Mouse (Mus musculus): ENCODE data around the gene Mark3. TPM values are rescaled to one million over a fixed set of nuclear protein-coding genes. Genes with fewer than 3 reads are reported as not detected.

The Mark3 gene
- polyA plus RNA-seq (2016; fragmentation: Nextera tagmentation; extraction: Ambion mirVana), result 51.0 and 53.7 TPM in 2 replicates

DNA sequence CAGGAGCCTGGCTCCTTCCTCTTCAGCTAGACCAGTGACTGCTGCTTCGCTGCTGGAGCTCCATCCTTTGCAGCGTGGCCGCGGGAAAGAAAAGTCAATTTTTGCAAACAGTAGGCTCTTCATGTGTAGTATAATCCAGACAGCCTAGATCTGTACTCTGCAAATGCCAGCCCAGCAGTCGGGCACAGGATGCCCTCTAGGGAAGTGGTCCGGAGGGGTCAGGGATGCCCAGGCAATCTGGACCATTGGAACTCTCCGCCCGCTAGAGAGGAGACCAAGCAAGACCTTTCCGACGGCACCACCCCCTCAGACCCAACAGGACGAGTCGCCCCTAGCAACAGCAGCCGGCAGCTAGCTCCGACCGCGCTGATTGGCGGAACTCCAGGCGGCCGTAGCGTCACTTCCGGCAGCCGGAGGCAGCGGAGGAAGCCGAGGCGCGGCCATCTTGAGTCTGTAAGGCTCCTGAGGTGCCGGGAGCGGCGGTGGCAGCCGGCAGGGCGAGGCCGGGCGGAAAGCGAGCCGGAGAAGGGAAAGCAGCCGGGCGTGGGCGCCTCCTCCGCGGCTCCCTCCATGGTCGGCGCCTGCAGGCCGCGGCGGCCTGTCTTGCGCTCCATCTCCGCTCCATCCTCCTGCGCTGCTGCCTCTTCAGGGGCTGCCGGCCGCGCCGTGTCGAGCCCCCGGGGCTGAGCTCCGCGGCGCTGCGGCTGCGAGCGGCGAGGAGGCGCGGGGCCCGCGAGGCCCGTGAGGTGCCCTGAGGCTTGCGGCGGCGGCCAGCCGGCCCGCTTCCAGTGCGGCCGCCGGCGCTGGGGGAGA, at the start of gene Mark3:
Mark3 (plus strand) TSS at position 450 of the 813 bp plus-strand sequence.
- peak; percentile 98 for ATAC-seq (ENCODE audit: insufficient number of reproducible peaks, low FRiP score)

DNA sequence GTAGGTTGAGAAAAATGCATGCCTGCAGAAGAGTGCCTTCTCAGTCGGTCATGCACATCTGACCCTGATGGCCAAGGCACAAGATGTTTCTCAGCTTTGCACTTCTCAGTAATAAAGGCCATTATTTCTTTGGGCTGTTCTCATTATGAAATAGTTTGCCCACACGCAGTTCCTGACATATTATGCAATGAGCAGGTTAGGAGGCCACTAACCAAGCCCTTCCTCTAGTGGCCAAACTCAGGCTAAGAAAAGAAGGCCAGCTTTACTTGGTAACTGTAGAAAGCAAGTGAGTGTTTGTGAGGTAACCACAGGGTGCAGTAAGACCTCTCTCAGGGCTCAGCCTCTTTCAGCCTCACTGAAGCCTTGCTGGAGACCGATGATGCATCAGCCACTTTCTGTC, 49.4 kb upstream of the Mark3 start:
- no peaks in the 10 kb centered on the region for H3K4me1 ChIP-seq (replicated peaks)
- WGBS, result 78% methylated on average over 3 of the region's 3 CpGs
- ATAC-seq (ENCODE audit: insufficient number of reproducible peaks, low FRiP score), result no peak

More for the DNA sequence above, at the start of gene Mark3:
- H3K4me3 ChIP-seq, result peak within 1 kb of the TSS; percentile 100
- H3K27ac ChIP-seq (ENCODE audit: poor library complexity, severe bottlenecking), result peak within 1 kb of the TSS; percentile 99
- peaks cover 19% of the 10 kb centered on the region for H3K4me1 ChIP-seq (replicated peaks)
- H3K36me3 ChIP-seq, result no peaks in the 10 kb centered on the region
- H3K4me2 ChIP-seq, result peak within 1 kb of the TSS; percentile 80
- H3K9ac ChIP-seq, result peak within 1 kb of the TSS; percentile 99
- H3K27me3 ChIP-seq (replicated peaks), result no peaks in the 10 kb centered on the region
- no peaks in the 10 kb centered on the region for H3K9me3 ChIP-seq (replicated peaks)
- under 1% methylated on average over 59 of the region's 75 CpGs for WGBS

DNA sequence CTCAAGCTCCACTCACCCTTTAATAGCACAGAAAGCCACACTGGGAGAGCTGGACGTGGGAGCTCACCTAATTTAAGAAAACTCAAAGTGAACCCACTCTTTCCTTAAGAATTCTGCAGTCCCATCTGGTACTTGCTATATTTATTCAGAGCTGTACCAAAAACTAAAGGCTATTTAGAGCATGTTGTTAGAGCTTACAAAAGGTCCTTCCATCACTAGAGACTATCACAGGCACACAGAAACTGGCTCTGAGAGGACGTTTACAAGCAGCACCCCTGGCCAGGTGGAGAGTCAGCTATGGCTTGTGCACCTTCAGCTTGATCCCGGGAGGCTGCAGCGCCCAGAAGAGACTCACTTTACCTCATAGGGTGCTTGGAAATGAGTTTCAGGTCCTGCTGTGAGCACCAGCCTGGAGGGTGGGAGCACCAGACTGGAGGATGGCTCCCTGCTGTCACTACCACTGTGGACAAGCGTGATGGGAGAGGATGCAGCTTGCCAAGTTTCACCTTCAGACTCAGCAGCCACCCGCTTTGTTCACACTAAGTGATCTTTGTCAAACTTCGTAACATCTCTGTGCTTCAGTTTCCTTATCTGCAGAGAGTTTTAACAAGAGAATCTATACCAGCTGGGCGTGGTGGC, 46.6 kb upstream of the Mark3 start:
- H3K27ac ChIP-seq (ENCODE audit: poor library complexity, severe bottlenecking), result no peak overlapping the region
- no peak for ATAC-seq (ENCODE audit: insufficient number of reproducible peaks, low FRiP score)
- no peaks in the 10 kb centered on the region for H3K27me3 ChIP-seq (replicated peaks)
- no peaks in the 10 kb centered on the region for H3K9me3 ChIP-seq (replicated peaks)
- no peaks in the 10 kb centered on the region for H3K36me3 ChIP-seq
- no peak overlapping the region for H3K9ac ChIP-seq
- no peak overlapping the region for H3K4me2 ChIP-seq
- no peak overlapping the region for H3K4me3 ChIP-seq
- WGBS, result 53% methylated on average over 8 of the region's 8 CpGs
- H3K4me1 ChIP-seq (replicated peaks), result no peaks in the 10 kb centered on the region

More for the DNA sequence above, 49.4 kb upstream of the Mark3 start:
- Histone ChIP-seq H3K27ac (ENCODE audit: poor library complexity, severe bottlenecking) (no peak overlapping the region), H3K9me3 (replicated peaks) (no peaks in the 10 kb centered on the region), H3K4me3 (no peak overlapping the region), H3K27me3 (replicated peaks) (no peaks in the 10 kb centered on the region; the same call in 1 of the 2 replicates), H3K36me3 (no peaks in the 10 kb centered on the region), H3K4me2 (no peak overlapping the region), H3K9ac (no peak overlapping the region)

DNA sequence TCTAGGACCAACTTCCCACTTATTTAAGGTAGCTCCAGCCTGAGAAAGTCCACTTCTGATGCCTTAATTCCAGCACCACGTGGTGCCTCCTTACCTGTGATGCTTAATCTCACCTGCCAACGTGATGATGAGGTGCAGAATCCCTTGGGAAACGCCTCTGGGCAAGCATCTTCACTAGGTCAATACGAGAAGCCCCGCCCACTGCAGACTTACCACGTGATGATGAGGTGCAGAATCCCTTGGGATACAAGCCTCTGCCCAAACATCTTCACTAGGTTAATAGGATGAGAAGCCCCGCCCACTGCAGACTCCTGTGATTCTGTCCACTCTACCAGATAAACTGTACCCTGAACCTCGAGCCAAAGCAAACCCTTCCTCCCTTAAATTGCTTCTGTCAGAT, 45.1 kb upstream of the Mark3 start:
- no peak overlapping the region for H3K4me2 ChIP-seq
- no peak overlapping the region for H3K9ac ChIP-seq
- H3K27me3 ChIP-seq (replicated peaks), result no peaks in the 10 kb centered on the region
- no peaks in the 10 kb centered on the region for H3K9me3 ChIP-seq (replicated peaks)
- H3K27ac ChIP-seq (ENCODE audit: poor library complexity, severe bottlenecking), result no peak overlapping the region
- H3K4me3 ChIP-seq, result no peak overlapping the region
- WGBS, result 18% methylated on average over 8 of the region's 8 CpGs
- no peaks in the 10 kb centered on the region for H3K36me3 ChIP-seq
- no peak for ATAC-seq (ENCODE audit: insufficient number of reproducible peaks, low FRiP score)
- no peaks in the 10 kb centered on the region for H3K4me1 ChIP-seq (replicated peaks)

DNA sequence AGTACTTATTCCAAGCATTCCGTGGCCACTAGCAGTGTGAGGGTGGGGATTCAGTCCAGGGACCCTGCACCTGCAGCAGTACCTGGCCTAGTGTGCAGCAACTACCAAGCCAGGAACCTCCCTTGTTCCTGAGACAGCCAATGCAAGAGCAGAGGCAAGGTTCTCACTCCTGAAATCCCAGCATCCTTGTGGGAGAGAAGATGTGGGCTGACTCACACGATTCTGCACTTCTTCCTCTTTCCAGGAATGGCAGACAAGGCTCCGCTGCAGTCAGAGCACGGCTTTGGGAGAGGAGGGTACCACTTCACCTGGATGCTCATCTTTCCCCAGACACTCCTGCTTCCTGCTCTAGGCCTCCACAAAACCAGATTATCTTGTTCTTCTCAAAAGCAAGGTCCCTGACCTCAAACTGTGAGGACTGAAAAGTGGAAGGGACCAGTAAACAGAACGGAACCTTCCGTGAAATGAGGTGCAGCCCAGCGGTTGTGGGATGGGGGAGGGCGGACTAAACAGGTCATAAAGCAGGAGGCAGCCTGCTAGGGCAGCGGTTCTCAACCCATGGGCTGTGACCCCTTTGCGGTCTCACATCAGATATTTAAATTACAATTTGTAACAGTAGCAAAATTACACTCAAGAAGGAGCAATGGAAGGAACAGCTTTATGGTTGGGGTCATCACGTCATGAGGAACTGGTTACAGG, 41.1 kb upstream of the Mark3 start:
- no peak overlapping the region for H3K27ac ChIP-seq (ENCODE audit: poor library complexity, severe bottlenecking)
- H3K27me3 ChIP-seq (replicated peaks), result no peaks in the 10 kb centered on the region
- ATAC-seq (ENCODE audit: insufficient number of reproducible peaks, low FRiP score), result no peak
- WGBS, result 65% methylated on average over 11 of the region's 11 CpGs
- no peak overlapping the region for H3K9ac ChIP-seq
- H3K4me2 ChIP-seq, result no peak overlapping the region
- H3K9me3 ChIP-seq (replicated peaks), result no peaks in the 10 kb centered on the region
- H3K4me1 ChIP-seq (replicated peaks), result peaks cover 25% of the 10 kb centered on the region
- no peaks in the 10 kb centered on the region for H3K36me3 ChIP-seq
- H3K4me3 ChIP-seq, result no peak overlapping the region

DNA sequence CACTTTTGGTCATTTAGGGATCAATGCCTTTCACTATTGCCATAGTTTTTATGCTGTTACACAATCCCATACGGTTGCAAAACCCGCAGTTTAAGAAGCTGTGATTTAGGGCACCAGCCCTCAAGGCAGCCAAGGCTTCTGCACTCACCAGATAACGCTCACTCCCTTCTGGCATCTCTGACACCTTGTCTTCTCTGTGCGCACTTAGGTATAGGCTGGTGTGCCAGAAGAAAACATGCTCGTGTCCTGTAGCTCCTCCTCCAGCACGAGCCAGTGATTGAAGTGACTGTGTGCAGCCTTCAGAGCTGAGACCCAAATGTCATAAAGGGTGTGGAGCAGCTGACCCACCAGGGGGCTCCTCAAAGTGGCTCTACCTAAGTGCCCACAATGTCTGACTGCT, 39.0 kb upstream of the Mark3 start:
- H3K9ac ChIP-seq, result 0 out of 2 replicates have a peak overlapping the region, but pooled peaks have one; percentile 5
- no peak overlapping the region for H3K4me3 ChIP-seq
- H3K4me2 ChIP-seq, result peak overlapping the region; percentile 14
- 47% methylated on average over 6 of the region's 6 CpGs for WGBS
- H3K27ac ChIP-seq (ENCODE audit: poor library complexity, severe bottlenecking), result no peak overlapping the region
- ATAC-seq (ENCODE audit: insufficient number of reproducible peaks, low FRiP score), result no peak
- H3K36me3 ChIP-seq, result peaks cover 9% of the 10 kb centered on the region
- no peaks in the 10 kb centered on the region for H3K9me3 ChIP-seq (replicated peaks)
- no peaks in the 10 kb centered on the region for H3K27me3 ChIP-seq (replicated peaks)
- peaks cover 35% of the 10 kb centered on the region for H3K4me1 ChIP-seq (replicated peaks)

DNA sequence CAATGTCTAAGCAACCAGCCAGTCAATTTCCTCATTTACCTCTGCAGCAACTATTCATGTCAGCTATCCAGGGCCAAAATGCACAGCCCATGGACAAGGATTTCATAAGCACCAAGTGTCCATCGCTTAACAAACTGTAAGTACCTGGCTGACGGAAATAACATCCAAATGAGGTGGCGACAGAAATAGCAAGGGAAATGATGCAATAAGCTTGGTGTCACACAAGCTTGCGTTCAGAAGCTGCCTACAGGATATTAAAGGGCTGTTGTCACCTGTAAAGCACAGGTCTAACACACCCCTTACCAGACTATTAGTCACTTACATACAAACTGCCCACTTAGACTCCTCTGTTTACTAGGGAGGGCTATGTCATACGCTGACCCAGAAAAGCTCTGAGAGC, 38.6 kb upstream of the Mark3 start:
- H3K9ac ChIP-seq, result 0 out of 2 replicates have a peak overlapping the region, but pooled peaks have one; percentile 5

DNA sequence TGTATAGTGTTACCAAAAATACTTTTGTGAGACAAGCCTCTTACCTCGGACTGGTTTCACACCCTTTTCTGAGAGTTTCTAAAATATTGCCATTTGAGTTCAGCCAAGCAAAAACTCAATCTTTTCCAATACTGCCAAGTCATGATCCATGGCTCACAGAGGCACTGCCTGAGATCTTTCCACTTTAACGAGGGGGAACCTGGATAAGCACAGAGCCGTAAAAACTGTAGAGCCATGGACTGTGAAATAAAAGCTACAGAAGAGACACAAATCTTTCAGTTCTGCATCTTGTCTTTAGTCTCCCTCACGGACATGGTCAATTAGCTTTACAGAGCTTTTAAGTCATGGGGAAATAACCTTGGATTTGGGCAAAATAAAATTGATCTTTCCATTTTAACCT, 37.6 kb upstream of the Mark3 start:
- WGBS, result 50% methylated on average over 4 of the region's 4 CpGs

More for the DNA sequence above, 38.6 kb upstream of the Mark3 start:
- Histone ChIP-seq H3K4me2 (peak overlapping the region; percentile 14; the same call in 1 of the 2 replicates), H3K27ac (ENCODE audit: poor library complexity, severe bottlenecking) (no peak overlapping the region), H3K27me3 (replicated peaks) (no peaks in the 10 kb centered on the region), H3K4me1 (replicated peaks) (peaks cover 35% of the 10 kb centered on the region), H3K9me3 (replicated peaks) (no peaks in the 10 kb centered on the region), H3K4me3 (no peak overlapping the region), H3K36me3 (peaks cover 13% of the 10 kb centered on the region)
- 68% methylated on average over 5 of the region's 5 CpGs for WGBS
- no peak for ATAC-seq (ENCODE audit: insufficient number of reproducible peaks, low FRiP score)

DNA sequence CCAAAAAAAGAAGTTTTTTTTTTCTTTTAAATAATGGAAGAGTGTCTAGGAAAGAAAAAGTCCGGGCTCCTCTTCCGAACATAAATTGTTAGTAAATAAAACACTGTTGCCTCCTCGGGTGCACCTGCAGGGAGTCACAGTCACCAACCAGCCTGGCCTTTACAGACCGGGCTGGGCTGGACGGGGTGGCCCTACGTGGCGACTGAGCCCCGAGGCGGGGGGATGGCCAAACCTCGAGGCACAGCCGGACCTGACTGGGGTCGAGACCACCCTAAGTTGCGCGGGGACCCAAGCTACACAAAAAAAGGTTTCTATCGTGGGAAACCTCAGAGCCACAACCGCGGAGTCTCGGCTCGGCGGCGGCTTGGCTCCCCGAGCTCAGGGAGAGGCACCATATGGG, 37.0 kb upstream of the Mark3 start:
- peak overlapping the region; percentile 86 for H3K4me3 ChIP-seq
- H3K27me3 ChIP-seq (replicated peaks), result no peaks in the 10 kb centered on the region
- peak overlapping the region; percentile 69 for H3K4me2 ChIP-seq
- H3K27ac ChIP-seq (ENCODE audit: poor library complexity, severe bottlenecking), result peak overlapping the region; percentile 83
- no peaks in the 10 kb centered on the region for H3K9me3 ChIP-seq (replicated peaks)
- peak overlapping the region; percentile 91 for H3K9ac ChIP-seq
- peaks cover 29% of the 10 kb centered on the region for H3K36me3 ChIP-seq
- 0% methylated on average over 22 of the region's 22 CpGs for WGBS
- peak; percentile 51 for ATAC-seq (ENCODE audit: insufficient number of reproducible peaks, low FRiP score)
- peaks cover 35% of the 10 kb centered on the region for H3K4me1 ChIP-seq (replicated peaks)

More for the DNA sequence above, 37.6 kb upstream of the Mark3 start:
- H3K4me1 ChIP-seq (replicated peaks), result peaks cover 35% of the 10 kb centered on the region
- peaks cover 23% of the 10 kb centered on the region for H3K36me3 ChIP-seq
- no peaks in the 10 kb centered on the region for H3K9me3 ChIP-seq (replicated peaks)
- peak overlapping the region; percentile 69 for H3K4me2 ChIP-seq
- H3K27me3 ChIP-seq (replicated peaks), result no peaks in the 10 kb centered on the region
- peak overlapping the region; percentile 86 for H3K4me3 ChIP-seq
- ATAC-seq (ENCODE audit: insufficient number of reproducible peaks, low FRiP score), result no peak
- H3K27ac ChIP-seq (ENCODE audit: poor library complexity, severe bottlenecking), result peak overlapping the region; percentile 83; the same call in 1 of the 2 replicates
- H3K9ac ChIP-seq, result peak overlapping the region; percentile 91

DNA sequence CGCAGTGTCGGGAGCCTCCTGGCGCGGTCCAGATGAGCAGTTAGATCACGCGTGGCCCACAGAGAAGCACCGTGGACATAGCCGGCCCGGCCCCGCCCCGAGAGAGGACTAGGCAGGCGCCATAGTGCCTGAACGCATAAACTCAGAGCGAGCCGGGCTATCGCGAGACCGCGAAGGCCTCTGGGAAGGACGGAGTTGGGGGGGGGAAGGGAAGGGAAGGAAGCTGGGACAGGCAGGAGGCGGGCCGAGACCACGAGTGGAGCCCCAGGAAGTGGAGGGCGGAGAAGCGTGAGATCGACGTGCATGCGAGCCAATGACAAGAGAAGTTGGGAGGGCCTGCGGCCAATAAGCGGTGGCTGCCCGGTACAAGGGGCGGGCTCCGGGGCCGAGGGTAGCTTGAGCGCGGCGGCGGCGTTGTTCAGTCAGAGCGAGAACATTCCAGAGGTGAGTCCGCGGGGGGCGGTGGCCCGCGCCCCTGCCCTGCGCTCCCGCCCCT, 36.5 kb upstream of the Mark3 start, which contains the start of gene Eif5:
Eif5 (plus strand) TSS at position 221 of the 496 bp plus-strand sequence.
- H3K36me3 ChIP-seq, result peaks cover 34% of the 10 kb centered on the region
- peak within 1 kb of the TSS; percentile 85 for H3K4me2 ChIP-seq
- H3K9ac ChIP-seq, result peak within 1 kb of the TSS; percentile 96
- H3K9me3 ChIP-seq (replicated peaks), result no peaks in the 10 kb centered on the region
- peak; percentile 99 for ATAC-seq (ENCODE audit: insufficient number of reproducible peaks, low FRiP score)
- H3K4me3 ChIP-seq, result peak within 1 kb of the TSS; percentile 86
- WGBS, result under 1% methylated on average over 46 of the region's 47 CpGs
- no peaks in the 10 kb centered on the region for H3K27me3 ChIP-seq (replicated peaks)
- H3K27ac ChIP-seq (ENCODE audit: poor library complexity, severe bottlenecking), result peak within 1 kb of the TSS; percentile 98
- peaks cover 35% of the 10 kb centered on the region for H3K4me1 ChIP-seq (replicated peaks)
